Mouse (Mus musculus) E14TG2a.4 (cell line): ENCODE measurements around the gene Sap30.

Experiments
- CTCF ChIP-seq: conservative IDR thresholded peaks from 2 replicates; pipeline ENCODE4 v1.5.1; 2014; ENCODE audit warnings: low read length
- NANOG ChIP-seq: IDR thresholded peaks from 2 replicates; pipeline ENCODE4 v1.6.1; 2014; ENCODE audit warnings: borderline replicate concordance, low read length, mixed read lengths

DNA sequence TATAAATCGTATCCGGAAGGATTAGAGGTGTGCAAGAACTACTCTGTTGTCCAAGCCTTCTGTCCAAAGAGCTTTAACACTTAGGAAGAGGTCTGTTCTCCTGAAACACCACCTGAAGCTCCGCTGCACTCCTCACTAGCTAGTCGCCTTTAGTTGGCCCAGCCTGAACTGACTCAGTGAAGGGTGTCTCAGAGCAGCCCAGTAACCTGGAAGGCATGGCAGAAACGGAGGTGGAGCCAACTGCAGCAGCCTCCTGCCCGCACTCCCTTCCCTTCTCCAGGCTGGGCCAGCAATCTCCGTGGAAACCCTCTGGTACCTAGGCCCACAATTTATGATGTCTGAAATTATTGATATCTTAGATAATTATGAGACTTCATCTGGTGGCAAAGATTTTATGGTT lies 36.9 kb downstream of the Sap30 start:
- TF ChIP-seq CTCF (no peak), NANOG (no peak)
